14 mouse cellular contexts compared by ENCODE assay signal in genomic region chr5:89714552-89714951, GRCm38 (mm10).
DNase-seq lines count a peak whose midpoint lies in the region; ATAC-seq and TF ChIP-seq lines count a peak whose summit lies in the region.
"Had no signal": no experiment of that assay in that cellular context is flagged by ENCODE, and none has a peak within 500 bp of the region (broad histone marks: within the 10 kb centered on the region; RNA-seq: fewer than 3 reads in every experiment).

No protein-coding gene starts in this region.

- peaks cover 8% of the 10 kb centered on the region; the same call in 1 of the 2 replicates for H3K4me1 ChIP-seq in forebrain, embryonic 14.5 days (ENCODE audit: control insufficient read depth, insufficient read depth, low read length)
- no peaks in the 10 kb centered on the region for H3K4me1 ChIP-seq in forebrain, embryonic 11.5 days (replicated peaks; ENCODE audit: control insufficient read depth, insufficient read depth, low read length)
- H3K4me1 ChIP-seq: neural tube, embryonic 12.5 days had no signal

- no peak overlapping the region for H3K27ac ChIP-seq in forebrain, embryonic 14.5 days (ENCODE audit: low read depth, low read length)
- no peak overlapping the region for H3K27ac ChIP-seq in forebrain, embryonic 11.5 days (ENCODE audit: low read depth, low read length)
- H3K27ac ChIP-seq in layer of hippocampus, adult 2 months: no peak overlapping the region
- H3K27ac ChIP-seq: forebrain, embryonic 15.5 days; neural tube, embryonic 12.5 days had no signal

- ATAC-seq in forebrain, embryonic 14.5 days: no peak
- ATAC-seq in forebrain, embryonic 11.5 days (replicated peaks; ENCODE audit: low FRiP score): no peak
- ATAC-seq: activated CD4-positive, CD25-positive, alpha-beta regulatory T cell, adult 4 months; forebrain, embryonic 15.5 days had no signal

- no peaks in the 10 kb centered on the region for H3K27me3 ChIP-seq in forebrain, embryonic 14.5 days (replicated peaks; ENCODE audit: control insufficient read depth, insufficient read depth, low read length)
- no peaks in the 10 kb centered on the region for H3K27me3 ChIP-seq in forebrain, embryonic 11.5 days (ENCODE audit: control insufficient read depth, insufficient read depth, low read length)
- H3K27me3 ChIP-seq: forebrain, embryonic 15.5 days; neural tube, embryonic 12.5 days had no signal

- H3K36me3 ChIP-seq in forebrain, embryonic 14.5 days (ENCODE audit: control insufficient read depth, insufficient read depth, low read length): no peaks in the 10 kb centered on the region
- H3K36me3 ChIP-seq in forebrain, embryonic 11.5 days (ENCODE audit: control insufficient read depth, insufficient read depth, low read length): no peaks in the 10 kb centered on the region
- H3K36me3 ChIP-seq: forebrain, embryonic 15.5 days; neural tube, embryonic 12.5 days had no signal

- TF ChIP-seq CTCF in layer of hippocampus, adult 2 months (conservative IDR thresholded peaks at IDR 0.05): peak; percentile 78

- H3K9ac ChIP-seq in forebrain, embryonic 14.5 days (ENCODE audit: low read length): no peak overlapping the region
- H3K9ac ChIP-seq in forebrain, embryonic 11.5 days (ENCODE audit: low read length): no peak overlapping the region
- H3K9ac ChIP-seq: forebrain, embryonic 15.5 days; neural tube, embryonic 12.5 days had no signal

- no peak overlapping the region for H3K4me2 ChIP-seq in forebrain, embryonic 14.5 days (ENCODE audit: low read length)
- no peak overlapping the region for H3K4me2 ChIP-seq in forebrain, embryonic 11.5 days (ENCODE audit: low read depth, low read length, severe bottlenecking)
- H3K4me2 ChIP-seq: forebrain, embryonic 15.5 days; heart, embryonic 11.5 days; neural tube, embryonic 12.5 days had no signal

- H3K4me3 ChIP-seq in forebrain, embryonic 14.5 days (ENCODE audit: low read depth, low read length): no peak overlapping the region
- H3K4me3 ChIP-seq in forebrain, embryonic 11.5 days (ENCODE audit: low read depth, low read length): no peak overlapping the region
- H3K4me3 ChIP-seq in layer of hippocampus, adult 2 months: no peak overlapping the region
- H3K4me3 ChIP-seq: forebrain, embryonic 15.5 days; neural tube, embryonic 12.5 days had no signal

- WGBS in forebrain, embryonic 14.5 days: 56% methylated on average over 2 of the region's 2 CpGs
- WGBS in forebrain, embryonic 11.5 days: 50% methylated on average over 2 of the region's 2 CpGs

- no peaks in the 10 kb centered on the region for H3K9me3 ChIP-seq in forebrain, embryonic 14.5 days (replicated peaks; ENCODE audit: control insufficient read depth, low read length)
- no peaks in the 10 kb centered on the region for H3K9me3 ChIP-seq in forebrain, embryonic 11.5 days (ENCODE audit: control insufficient read depth, low read length)
- H3K9me3 ChIP-seq: forebrain, embryonic 15.5 days; neural tube, embryonic 12.5 days had no signal

- DNase-seq in forebrain, embryonic 14.5 days (ENCODE audit: low spot score): peak; percentile 30
- no peak for DNase-seq in forebrain, embryonic 11.5 days (ENCODE audit: low spot score)
- DNase-seq in layer of hippocampus, adult 2 months (ENCODE audit: low spot score in 2 of 2): peak in 1 of 2 experiments; percentile 31
- DNase-seq in layer of hippocampus, postnatal 36 days: no peak
- DNase-seq in CD4-positive helper T cell, adult 2 months (ENCODE audit: low read depth, low spot score): peak; percentile 5
- peak; percentile 6 for DNase-seq in c-Kit-positive CD71-positive TER-119-positive erythroid progenitor cells, embryonic 14.5 days (ENCODE audit: low spot score)
- DNase-seq in Muller cell, postnatal 12 days (ENCODE audit: inconsistent ontology term): no peak
- DNase-seq in spleen, postnatal 4 days (ENCODE audit: low spot score in 2 of 2): no peak
- DNase-seq: cerebellum, adult 8-10 months; right cerebral cortex, postnatal 4 days had no signal

Comparison
In these comparisons a context has a peak if more than half of its experiments do, and no peak if none do; other contexts are left out.
1. DNase-seq: peak in forebrain, embryonic 14.5 days (single experiment), CD4-positive helper T cell, adult 2 months (single experiment) and c-Kit-positive CD71-positive TER-119-positive erythroid progenitor cells, embryonic 14.5 days (single experiment); none in forebrain, embryonic 11.5 days (single experiment), layer of hippocampus, postnatal 36 days (0 of 2), Muller cell, postnatal 12 days (single experiment) and spleen, postnatal 4 days (0 of 2).